Mouse (Mus musculus) erythroblast, embryonic 14.5 days (primary cell): ENCODE results near the gene Hdac7.

ENCODE experiments used
- GATA1 ChIP-seq: IDR thresholded peaks from 2 replicates; pipeline ENCODE4 v1.6.1; 2012; ENCODE audit warnings: low read length, inconsistent platforms, mixed read lengths
- TAL1 ChIP-seq: IDR thresholded peaks from 3 replicates; pipeline ENCODE4 v1.6.1; 2012; ENCODE audit warnings: low read length, inconsistent platforms, mixed read lengths

GRCm38 (mm10) chr15:97787148-97787798 is 57.0 kb downstream of the Hdac7 start:
- TF ChIP-seq TAL1 (no peak), GATA1 (no peak)
